Mouse (Mus musculus) hindbrain, postnatal 0 days (tissue): ENCODE results near the gene Hbb-y. TPM values are rescaled to one million over a fixed set of nuclear protein-coding genes. Genes with fewer than 3 reads are reported as not detected.

Source experiments
- ATAC-seq: fragments of 200-750 bp; cut with Nextera tagmentation; 2 replicates; pipeline ENCODE4 v1.8.0; 2017; ENCODE audit warnings: mild to moderate bottlenecking, moderate TSS enrichment, moderate library complexity
- DNase-seq: peaks from one replicate; pipeline ENCODE4 v3.0.0-alpha.2; 2015; ENCODE audit warnings: low spot score
- H3K27ac ChIP-seq: fragments of 300-500 bp; sonication (generic); 2 replicates; pipeline ENCODE4 v1.5.1; 2014; ENCODE audit warnings: mild to moderate bottlenecking
- H3K27me3 ChIP-seq: fragments of 300-500 bp; sonication (generic); 2 replicates; pipeline ENCODE4 v1.6.1; 2014; ENCODE audit warnings: low read length, mixed read lengths; ENCODE audit not compliant: insufficient read depth
- H3K36me3 ChIP-seq: fragments of 300-500 bp; sonication (generic); 2 replicates; pipeline ENCODE4 v1.6.1; 2014; ENCODE audit warnings: low read length, mixed read lengths; ENCODE audit not compliant: insufficient read depth
- H3K4me1 ChIP-seq: fragments of 300-500 bp; sonication (generic); 2 replicates; pipeline ENCODE4 v1.6.1; 2014; ENCODE audit warnings: antibody characterized with exemption, low read length, mixed read lengths; ENCODE audit not compliant: insufficient read depth
- H3K4me2 ChIP-seq: fragments of 300-500 bp; sonication (generic); 2 replicates; pipeline ENCODE4 v1.6.1; 2014; ENCODE audit warnings: low read depth, mild to moderate bottlenecking, low read length, moderate library complexity, mixed read lengths
- H3K4me3 ChIP-seq: fragments of 300-500 bp; sonication (generic); 2 replicates; pipeline ENCODE4 v1.5.1; 2014; ENCODE audit warnings: low read length
- H3K9ac ChIP-seq: fragments of 300-500 bp; sonication (generic); replicated peaks from 2 replicates; pipeline ENCODE4 v1.6.1; 2014; ENCODE audit warnings: mild to moderate bottlenecking, low read length, moderate library complexity, mixed read lengths
- H3K9me3 ChIP-seq: fragments of 300-500 bp; sonication (generic); 2 replicates; pipeline ENCODE4 v1.6.1; 2016; ENCODE audit warnings: low read length, mixed read lengths
- CTCF ChIP-seq: IDR thresholded peaks from 2 replicates; pipeline ENCODE4 v1.5.1; 2016; ENCODE audit warnings: antibody characterized with exemption, control low read depth, low read depth
- WGBS: fragments of 180-500 bp; shearing (Covaris S2); extraction: QIAGEN DNeasy Blood & Tissue Kit; methylation state at CpG from one replicate; pipeline ENCODE4 v1.1.7; 2014; 5-methylcytosine and 5-hydroxymethylcytosine counted together
- polyA plus RNA-seq: library from polyadenylated mRNA; unstranded; fragments of >200 nt; fragmentation: Nextera tagmentation; extraction: Ambion mirVana; gene quantifications from 2 replicates; pipeline ENCODE4 v1.2.1, GENCODE M21; 2015
- total RNA-seq: library from RNA; depleted of rRNA; stranded (reverse); fragments of >200 nt; gene quantifications from 2 replicates; pipeline ENCODE4 v1.2.3, GENCODE M21; 2014

Gene Hbb-y
- total and polyA plus RNA-seq, 2 experiments from 2014 or later, result 1.1 TPM; not detected in 1

DNA sequence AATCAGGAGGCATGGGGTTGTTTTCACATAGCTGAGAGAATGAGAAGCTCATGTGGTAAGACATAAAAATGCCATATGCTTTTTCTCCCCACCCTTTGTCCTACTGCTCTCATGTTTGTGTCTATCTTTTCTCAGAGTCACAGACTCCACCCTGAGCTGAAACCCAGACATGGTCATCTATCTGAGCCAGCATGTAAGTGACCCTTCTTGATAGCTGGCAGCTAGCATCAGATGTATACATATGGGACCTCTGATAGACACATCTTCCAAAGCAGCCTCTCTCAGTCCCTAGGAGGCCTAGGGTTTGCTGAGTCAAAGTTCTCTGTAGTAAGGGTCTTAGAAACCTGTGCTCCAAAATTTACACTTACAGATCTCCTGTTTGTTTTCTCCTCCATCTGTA lies 12.7 kb upstream of the Hbb-y start:
- TF ChIP-seq CTCF, result no peak
- Histone ChIP-seq H3K4me3 (no peak overlapping the region), H3K9ac (no peak overlapping the region), H3K27me3 (no peaks in the 10 kb centered on the region), H3K4me2 (no peak overlapping the region), H3K4me1 (no peaks in the 10 kb centered on the region), H3K9me3 (no peaks in the 10 kb centered on the region), H3K27ac (no peak overlapping the region), H3K36me3 (no peaks in the 10 kb centered on the region)
- DNase-seq (no peak), ATAC-seq (no peak)

DNA sequence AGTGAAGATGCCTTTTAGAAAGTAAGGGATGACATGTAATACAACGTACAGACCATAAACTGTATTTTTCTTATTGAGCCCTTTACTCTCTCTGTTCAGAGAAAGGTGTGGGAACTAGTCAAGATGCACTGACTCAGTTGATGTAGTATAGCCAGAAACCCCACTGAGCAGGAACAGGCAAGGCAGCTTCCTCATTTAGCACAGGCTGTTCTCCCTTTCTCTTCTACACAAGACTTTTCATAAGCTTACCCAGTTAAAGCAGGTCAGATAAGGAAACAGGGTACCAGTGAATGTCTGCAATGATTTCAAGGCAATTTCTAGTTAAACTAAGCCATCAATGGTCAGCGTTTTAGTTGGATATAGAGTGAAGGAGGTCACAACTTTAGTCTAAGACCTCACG lies 8.5 kb upstream of the Hbb-y start:
- no peak overlapping the region for H3K4me2 ChIP-seq
- H3K27me3 ChIP-seq, result no peaks in the 10 kb centered on the region
- ATAC-seq (no peak), DNase-seq (no peak)
- H3K9ac ChIP-seq, result no peak overlapping the region
- no peaks in the 10 kb centered on the region for H3K36me3 ChIP-seq
- no peaks in the 10 kb centered on the region for H3K4me1 ChIP-seq
- no peaks in the 10 kb centered on the region for H3K9me3 ChIP-seq
- TF ChIP-seq CTCF, result no peak
- H3K4me3 ChIP-seq, result no peak overlapping the region
- WGBS, result 81% methylated on average over 3 of the region's 3 CpGs
- no peak overlapping the region for H3K27ac ChIP-seq

DNA sequence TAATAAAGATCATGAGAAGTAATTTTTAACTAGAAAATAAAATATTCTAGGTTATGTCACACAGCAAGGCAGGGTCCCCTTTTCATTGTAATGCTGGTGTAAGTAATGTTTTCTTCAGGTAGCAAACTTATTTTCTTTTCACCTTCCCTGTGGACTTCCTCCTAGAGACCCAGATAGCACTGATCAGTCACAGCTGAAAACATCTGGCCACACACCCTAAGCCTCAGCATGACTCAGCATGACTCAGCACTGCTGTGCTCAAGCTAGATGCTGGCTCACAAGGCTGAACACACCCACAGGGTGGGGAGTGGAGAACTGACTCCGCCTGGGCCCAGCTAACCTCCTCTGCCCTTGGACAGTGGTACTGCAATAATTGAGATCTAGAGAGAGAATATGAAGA lies 7.8 kb upstream of the Hbb-y start:
- H3K4me1 ChIP-seq, result no peaks in the 10 kb centered on the region
- no peak overlapping the region for H3K9ac ChIP-seq
- H3K4me2 ChIP-seq, result no peak overlapping the region
- ATAC-seq (no peak), DNase-seq (no peak)
- no peak for TF ChIP-seq CTCF
- no peaks in the 10 kb centered on the region for H3K9me3 ChIP-seq
- 64% methylated on average over 1 of the region's 1 CpGs for WGBS
- H3K4me3 ChIP-seq, result no peak overlapping the region
- no peak overlapping the region for H3K27ac ChIP-seq
- H3K27me3 ChIP-seq, result no peaks in the 10 kb centered on the region
- no peaks in the 10 kb centered on the region for H3K36me3 ChIP-seq

DNA sequence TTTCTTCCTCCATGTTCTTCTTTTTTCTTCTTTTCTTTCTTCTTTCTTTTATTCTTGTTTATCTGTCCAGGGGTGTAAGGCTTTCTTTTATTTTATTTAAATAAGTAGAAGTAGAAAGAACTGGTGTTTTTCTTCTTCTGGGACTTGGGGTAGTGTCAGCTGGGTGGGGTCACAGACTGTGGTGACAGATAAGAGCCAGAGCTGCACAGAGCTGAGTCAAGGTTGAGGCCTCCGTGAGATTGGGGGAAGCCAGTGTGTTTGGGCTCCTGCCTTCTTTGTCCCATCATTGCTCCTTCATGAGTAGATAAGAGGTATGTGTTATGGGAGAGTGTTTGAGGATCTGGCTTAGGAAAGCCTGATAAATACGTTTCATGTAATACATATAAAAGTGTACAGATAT lies 6.1 kb upstream of the Hbb-y start:
- H3K9ac ChIP-seq, result no peak overlapping the region
- TF ChIP-seq CTCF, result no peak
- H3K27ac ChIP-seq, result no peak overlapping the region
- H3K4me3 ChIP-seq, result no peak overlapping the region
- ATAC-seq, result no peak
- no peaks in the 10 kb centered on the region for H3K36me3 ChIP-seq
- DNase-seq, result no peak
- no peaks in the 10 kb centered on the region for H3K4me1 ChIP-seq
- H3K27me3 ChIP-seq, result no peaks in the 10 kb centered on the region
- WGBS, result 71% methylated on average over 2 of the region's 2 CpGs
- no peaks in the 10 kb centered on the region for H3K9me3 ChIP-seq
- no peak overlapping the region for H3K4me2 ChIP-seq

DNA sequence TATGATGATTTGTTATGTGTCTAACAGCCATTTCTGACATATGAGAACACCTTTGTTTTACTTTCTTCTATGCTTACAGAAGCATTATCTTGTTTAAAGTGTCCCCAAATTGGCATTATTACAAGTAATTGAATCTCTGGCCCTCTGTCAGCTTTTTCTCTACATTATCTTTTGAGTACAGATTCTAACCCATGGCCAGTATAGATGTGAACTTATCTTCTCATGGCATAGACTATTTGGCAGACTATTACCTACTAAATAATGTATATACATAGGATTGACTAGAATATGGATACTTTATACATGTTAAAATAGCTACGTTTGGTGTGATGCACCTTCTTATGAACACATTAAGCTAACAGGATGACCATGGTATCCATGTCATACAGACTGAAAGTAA lies 1.7 kb upstream of the Hbb-y start:
- no peak for ATAC-seq
- no peak for TF ChIP-seq CTCF
- WGBS, result 70% methylated on average over 1 of the region's 1 CpGs

DNA sequence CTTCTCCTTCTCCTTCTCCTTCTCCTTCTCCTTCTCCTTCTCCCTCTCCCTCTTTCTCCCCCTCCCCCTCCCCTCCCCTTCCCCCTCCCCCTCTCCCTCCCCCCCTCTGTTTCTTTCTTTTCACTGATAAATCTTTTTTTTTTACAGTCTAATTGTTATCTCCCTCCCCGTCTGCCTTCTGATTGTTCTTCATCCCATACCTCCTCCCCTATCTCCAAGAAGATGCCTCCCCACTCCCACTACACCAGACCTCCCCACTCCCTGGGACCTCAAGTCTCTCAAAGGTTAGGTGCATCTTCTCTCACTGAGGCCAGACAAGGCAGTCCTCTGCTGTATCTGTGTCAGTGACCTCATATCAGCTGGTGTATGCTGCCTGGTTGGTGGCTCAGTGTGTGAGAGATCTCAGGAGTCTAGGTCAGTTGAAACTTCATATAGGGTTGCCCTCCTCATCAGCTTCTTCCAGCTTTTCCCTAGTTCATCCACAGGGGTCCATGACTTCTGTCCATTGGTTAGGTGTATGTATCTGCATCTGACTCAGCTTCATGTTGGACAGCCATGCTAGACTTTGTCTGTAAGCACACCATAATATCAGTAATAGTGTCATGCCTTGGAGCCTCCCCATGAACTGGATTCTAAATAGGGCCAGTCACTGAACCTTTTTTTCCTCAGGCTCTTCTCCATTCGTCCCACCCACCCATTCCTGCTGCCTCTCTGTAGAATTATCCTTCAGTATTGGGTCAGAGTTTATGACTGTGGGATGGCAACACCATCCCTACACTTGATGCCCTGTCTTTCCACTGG lies 8.3 kb downstream of the Hbb-y start:
- no peak for ATAC-seq
- Histone ChIP-seq H3K4me1 (no peaks in the 10 kb centered on the region), H3K27ac (no peak overlapping the region), H3K27me3 (no peaks in the 10 kb centered on the region), H3K4me2 (no peak overlapping the region), H3K36me3 (no peaks in the 10 kb centered on the region), H3K4me3 (no peak overlapping the region), H3K9me3 (no peaks in the 10 kb centered on the region), H3K9ac (no peak overlapping the region)
- WGBS, result 69% methylated on average over 2 of the region's 2 CpGs
- TF ChIP-seq CTCF, result no peak
- DNase-seq, result no peak

More for the DNA sequence above, 1.7 kb upstream of the Hbb-y start:
- no peaks in the 10 kb centered on the region for H3K36me3 ChIP-seq
- H3K4me1 ChIP-seq, result no peaks in the 10 kb centered on the region
- H3K4me3 ChIP-seq, result no peak overlapping the region
- H3K4me2 ChIP-seq, result no peak overlapping the region
- H3K9ac ChIP-seq, result no peak overlapping the region
- no peak overlapping the region for H3K27ac ChIP-seq
- no peak for DNase-seq
- no peaks in the 10 kb centered on the region for H3K9me3 ChIP-seq
- H3K27me3 ChIP-seq, result no peaks in the 10 kb centered on the region

DNA sequence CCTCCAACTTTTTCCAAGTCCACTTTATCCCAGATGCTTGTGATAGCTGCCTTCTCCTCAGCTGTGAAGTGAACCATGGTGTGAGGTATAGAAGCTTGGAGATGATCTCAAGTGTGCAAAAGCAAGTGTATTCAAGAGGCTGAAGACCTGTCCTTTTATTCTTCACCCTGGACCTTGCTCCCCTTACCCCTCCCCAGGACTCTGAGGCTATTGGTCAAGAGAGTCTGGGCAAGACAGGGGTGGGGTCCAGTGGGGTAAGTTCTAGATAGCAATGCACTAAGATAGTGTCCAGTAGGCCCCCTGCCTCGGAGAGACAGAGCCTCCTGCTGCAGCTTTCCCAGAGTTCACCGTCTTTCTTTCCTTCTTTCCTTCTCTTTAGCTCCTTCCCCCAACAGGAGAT lies 10.0 kb downstream of the Hbb-y start, which contains the start of gene Hbb-bh1:
Gene Hbb-bh1 (minus strand): TSS at position 131 of the 400 bp plus-strand sequence.
- no peaks in the 10 kb centered on the region for H3K36me3 ChIP-seq
- no peaks in the 10 kb centered on the region for H3K27me3 ChIP-seq
- TF ChIP-seq CTCF, result no peak
- WGBS, result 78% methylated on average over 2 of the region's 2 CpGs
- H3K9me3 ChIP-seq, result no peaks in the 10 kb centered on the region
- no peak within 1 kb of the TSS for H3K4me3 ChIP-seq
- H3K4me1 ChIP-seq, result no peaks in the 10 kb centered on the region
- H3K4me2 ChIP-seq, result no peak within 1 kb of the TSS
- ATAC-seq (no peak), DNase-seq (no peak)
- H3K27ac ChIP-seq, result no peak within 1 kb of the TSS
- no peak within 1 kb of the TSS for H3K9ac ChIP-seq
